Mouse (Mus musculus): ENCODE results near the gene Atp5g3. TPM values are rescaled to one million over a fixed set of nuclear protein-coding genes. Genes with fewer than 3 reads are reported as not detected.
A peak's percentile ranks its signal among the peaks of the same experiment; 100 is the strongest.

The Atp5g3 gene
- polyA plus RNA-seq, 1 experiment from 2014 or later, result 858 TPM

- Histone ChIP-seq H3K4me1 (replicated peaks) (peaks cover 11% of the 10 kb centered on the region), H3K27ac (peak overlapping the region; percentile 96), H3K4me3 (peak overlapping the region; percentile 83), H3K9me3 (no peaks in the 10 kb centered on the region), H3K27me3 (ENCODE audit: insufficient read depth, poor library complexity, severe bottlenecking) (no peaks in the 10 kb centered on the region), H3K36me3 (peaks cover 17% of the 10 kb centered on the region)
- no peak for DNase-seq (ENCODE audit: low spot score)
- WGBS, result under 1% methylated on average over 54 of the region's 54 CpGs
Observed at GRCm38 (mm10) chr2:73891701-73892463, 19.2 kb downstream of the Atp5g3 start.

GRCm38 (mm10) chr2:73885997-73886396 lies 25.1 kb downstream of the Atp5g3 start:
- 82% methylated on average over 2 of the region's 2 CpGs for WGBS
- no peak for DNase-seq (ENCODE audit: low spot score)
- H3K9me3 ChIP-seq, result no peaks in the 10 kb centered on the region

GRCm38 (mm10) chr2:73877891-73878290 lies 33.2 kb downstream of the Atp5g3 start:
- no peaks in the 10 kb centered on the region for H3K4me1 ChIP-seq (replicated peaks)
- H3K27ac ChIP-seq, result no peak overlapping the region
- H3K27me3 ChIP-seq (ENCODE audit: insufficient read depth, poor library complexity, severe bottlenecking), result no peaks in the 10 kb centered on the region
- H3K36me3 ChIP-seq, result peaks cover 36% of the 10 kb centered on the region
- no peak overlapping the region for H3K4me3 ChIP-seq
- DNase-seq (ENCODE audit: low spot score), result no peak
- H3K9me3 ChIP-seq, result no peaks in the 10 kb centered on the region
- WGBS, result 90% methylated on average over 2 of the region's 2 CpGs

More at GRCm38 (mm10) chr2:73885997-73886396, 25.1 kb downstream of the Atp5g3 start:
- Histone ChIP-seq H3K27ac (no peak overlapping the region), H3K4me1 (replicated peaks) (peaks cover 5% of the 10 kb centered on the region; the same call in 1 of the 2 replicates), H3K36me3 (peaks cover 21% of the 10 kb centered on the region), H3K27me3 (ENCODE audit: insufficient read depth, poor library complexity, severe bottlenecking) (no peaks in the 10 kb centered on the region), H3K4me3 (no peak overlapping the region)

GRCm38 (mm10) chr2:73867764-73868487 lies 43.2 kb downstream of the Atp5g3 start:
- DNase-seq (ENCODE audit: low spot score), result peak; percentile 8
- WGBS, result 83% methylated on average over 16 of the region's 16 CpGs
- Histone ChIP-seq H3K4me1 (replicated peaks) (no peaks in the 10 kb centered on the region), H3K27me3 (ENCODE audit: insufficient read depth, poor library complexity, severe bottlenecking) (no peaks in the 10 kb centered on the region), H3K36me3 (peaks cover 58% of the 10 kb centered on the region), H3K9me3 (no peaks in the 10 kb centered on the region), H3K27ac (no peak overlapping the region), H3K4me3 (no peak overlapping the region)

GRCm38 (mm10) chr2:73860046-73860624 lies 51.0 kb downstream of the Atp5g3 start:
- peaks cover 21% of the 10 kb centered on the region for H3K36me3 ChIP-seq
- WGBS, result 93% methylated on average over 4 of the region's 4 CpGs
- no peak for DNase-seq (ENCODE audit: low spot score)
- no peaks in the 10 kb centered on the region for H3K9me3 ChIP-seq
- H3K4me1 ChIP-seq (replicated peaks), result no peaks in the 10 kb centered on the region
- no peak overlapping the region for H3K4me3 ChIP-seq
- no peaks in the 10 kb centered on the region for H3K27me3 ChIP-seq (ENCODE audit: insufficient read depth, poor library complexity, severe bottlenecking)
- no peak overlapping the region for H3K27ac ChIP-seq

Other genes starting within 250 kb of the Atp5g3 start
- gene Chn1, start 136.0 kb downstream of the Atp5g3 start, polyA plus RNA-seq (2016; fragmentation: Nextera tagmentation; extraction: Ambion mirVana), result 44.7 and 68.4 TPM in 2 replicates
- 70.8 and 85.4 TPM in 2 replicates for gene Atf2, start 18.7 kb downstream of the Atp5g3 start, polyA plus RNA-seq (2016; fragmentation: Nextera tagmentation; extraction: Ambion mirVana)